Mouse (Mus musculus): ENCODE data around the gene Pex5l. TPM values are rescaled to one million over a fixed set of nuclear protein-coding genes. Genes with fewer than 3 reads are reported as not detected.

Pex5l gene
- total and polyA plus RNA-seq, 3 experiments: not detected

- H3K27me3 ChIP-seq (ENCODE audit: control insufficient read depth in 1 of 2, insufficient read depth in 2 of 2, low read length in 2 of 2): no peaks in the 10 kb centered on the region
- H3K9ac ChIP-seq (ENCODE audit: control insufficient read depth, low read depth, low read length, poor library complexity, severe bottlenecking): no peak overlapping the region
- no peaks in the 10 kb centered on the region for H3K4me1 ChIP-seq (ENCODE audit: control insufficient read depth in 1 of 2, insufficient read depth in 2 of 2, low read length in 2 of 2)
- H3K27ac ChIP-seq (ENCODE audit: control insufficient read depth, low read depth, low read length): no peak overlapping the region
- H3K4me3 ChIP-seq (ENCODE audit: control insufficient read depth in 1 of 2, insufficient read depth in 1 of 2, low read depth in 2 of 2, low read length in 2 of 2): no peak overlapping the region
- DNase-seq (ENCODE audit: low read depth, low spot score): no peak
- no peaks in the 10 kb centered on the region for H3K79me2 ChIP-seq (ENCODE audit: control insufficient read depth, insufficient read depth, low read length, poor library complexity)
- no peaks in the 10 kb centered on the region for H3K36me3 ChIP-seq (ENCODE audit: control insufficient read depth in 1 of 2, insufficient read depth in 2 of 2, low read length in 2 of 2)
- TF ChIP-seq TAL1 (IDR thresholded peaks at IDR 0.05; ENCODE audit: low read length) (no peak), RCOR1 (IDR thresholded peaks at IDR 0.05; ENCODE audit: low read depth, low read length) (no peak), USF2 (IDR thresholded peaks at IDR 0.05; ENCODE audit: borderline replicate concordance in 1 of 2, insufficient read depth in 1 of 2, low read depth in 1 of 2, low read length in 2 of 2) (no peak), RAD21 (IDR thresholded peaks at IDR 0.05; ENCODE audit: low read depth, low read length) (no peak), UBTF (IDR thresholded peaks at IDR 0.05; ENCODE audit: borderline replicate concordance, insufficient read depth, low read depth, low read length) (no peak), MAZ (IDR thresholded peaks at IDR 0.05; ENCODE audit: low read depth, low read length) (no peak), POLR2AphosphoS2 (IDR thresholded peaks at IDR 0.05; ENCODE audit: low read length) (no peak), CHD2 (IDR thresholded peaks at IDR 0.05; ENCODE audit: low read length) (no peak), NELFE (IDR thresholded peaks at IDR 0.05; ENCODE audit: low read depth, low read length) (no peak), MAX (IDR thresholded peaks at IDR 0.05; ENCODE audit: low read length) (no peak), BHLHE40 (IDR thresholded peaks at IDR 0.05; ENCODE audit: borderline replicate concordance, low read depth, low read length) (no peak), MYC (IDR thresholded peaks at IDR 0.05; ENCODE audit: low read depth, low read length) (no peak), POLR2AphosphoS5 (IDR thresholded peaks at IDR 0.05; ENCODE audit: borderline replicate concordance, low read depth, low read length) (no peak), SMC3 (IDR thresholded peaks at IDR 0.05; ENCODE audit: low read depth, low read length) (no peak), CHD1 (IDR thresholded peaks at IDR 0.05; ENCODE audit: low read depth, low read length) (no peak), CTCF (IDR thresholded peaks at IDR 0.05 in 2 of 3, conservative IDR thresholded peaks at IDR 0.05 in 1 of 3; ENCODE audit: control insufficient read depth in 1 of 3, insufficient read depth in 1 of 3, low read depth in 2 of 3, low read length in 3 of 3, poor library complexity in 1 of 3, severe bottlenecking in 1 of 3) (no peak), NRF1 (IDR thresholded peaks at IDR 0.05; ENCODE audit: insufficient read depth, low read depth, low read length, poor library complexity, severe bottlenecking) (no peak), MXI1 (IDR thresholded peaks at IDR 0.05; ENCODE audit: low read depth, low read length) (no peak)
- H3K9me3 ChIP-seq (replicated peaks; ENCODE audit: insufficient read depth, low read length): no peaks in the 10 kb centered on the region
Observed at GRCm38 (mm10) chr3:33003901-33004300, 139.1 kb downstream of the Pex5l start.

- Histone ChIP-seq H3K4me3 (ENCODE audit: control insufficient read depth in 1 of 2, insufficient read depth in 1 of 2, low read depth in 2 of 2, low read length in 2 of 2) (no peak overlapping the region), H3K79me2 (ENCODE audit: control insufficient read depth, insufficient read depth, low read length, poor library complexity) (no peaks in the 10 kb centered on the region), H3K9ac (ENCODE audit: control insufficient read depth, low read depth, low read length, poor library complexity, severe bottlenecking) (no peak overlapping the region), H3K27me3 (ENCODE audit: control insufficient read depth in 1 of 2, insufficient read depth in 2 of 2, low read length in 2 of 2) (no peaks in the 10 kb centered on the region; a peak in 1 of 4 replicates), H3K4me1 (ENCODE audit: control insufficient read depth in 1 of 2, insufficient read depth in 2 of 2, low read length in 2 of 2) (no peaks in the 10 kb centered on the region), H3K36me3 (ENCODE audit: control insufficient read depth in 1 of 2, insufficient read depth in 2 of 2, low read length in 2 of 2) (no peaks in the 10 kb centered on the region), H3K9me3 (replicated peaks; ENCODE audit: insufficient read depth, low read length) (no peaks in the 10 kb centered on the region), H3K27ac (ENCODE audit: control insufficient read depth, low read depth, low read length) (no peak overlapping the region)
- no peak for DNase-seq (ENCODE audit: low read depth, low spot score)
- TF ChIP-seq NELFE (IDR thresholded peaks at IDR 0.05; ENCODE audit: low read depth, low read length) (no peak), RCOR1 (IDR thresholded peaks at IDR 0.05; ENCODE audit: low read depth, low read length) (no peak), TCF12 (IDR thresholded peaks at IDR 0.05; ENCODE audit: low read depth, low read length) (no peak), POLR2AphosphoS2 (IDR thresholded peaks at IDR 0.05; ENCODE audit: low read length) (no peak), SIN3A (IDR thresholded peaks at IDR 0.05; ENCODE audit: low read length) (no peak)
Observed at GRCm38 (mm10) chr3:33001769-33002168, 141.3 kb downstream of the Pex5l start.
